Mouse (Mus musculus): ENCODE results near the gene Dmpk.

DNA sequence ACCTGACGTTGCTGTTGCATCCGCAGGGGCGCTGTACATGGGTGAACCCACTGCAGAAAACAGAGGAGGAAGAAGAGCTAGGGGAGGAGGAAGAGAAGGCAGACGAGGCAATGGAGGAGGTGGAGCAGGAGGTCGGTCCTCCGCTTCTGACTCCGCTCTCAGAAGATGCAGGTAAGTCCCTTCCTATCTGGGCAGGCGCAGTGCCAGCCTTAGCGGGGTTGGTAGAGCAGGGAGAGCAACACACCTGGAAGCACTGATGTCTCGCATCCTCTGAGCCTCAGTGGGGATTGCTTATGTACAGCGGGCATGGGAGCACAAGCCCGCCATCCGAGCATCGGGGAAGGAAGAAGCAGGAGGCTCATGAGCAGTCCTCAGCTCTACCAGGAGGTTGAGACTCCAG lies 16.6 kb upstream of the Dmpk start:
- TF ChIP-seq ETS1 (conservative IDR thresholded peaks at IDR 0.05; ENCODE audit: low read depth, low read length), result no peak
- no peak for TF ChIP-seq POLR2A (IDR thresholded peaks at IDR 0.05; ENCODE audit: low read depth, low read length)
- TF ChIP-seq POLR2AphosphoS2 (IDR thresholded peaks at IDR 0.05; ENCODE audit: low read depth, low read length), result no peak
- TF ChIP-seq MAFK (IDR thresholded peaks at IDR 0.05; ENCODE audit: insufficient replicate concordance, low read length), result no peak
- TF ChIP-seq RCOR1 (conservative IDR thresholded peaks at IDR 0.05; ENCODE audit: low read depth, low read length), result no peak
- no peak for TF ChIP-seq CTCF (conservative IDR thresholded peaks at IDR 0.05 in 1 of 2, IDR thresholded peaks at IDR 0.05 in 1 of 2; ENCODE audit: low read depth in 2 of 2, low read length in 2 of 2)
- TF ChIP-seq CHD2 (IDR thresholded peaks at IDR 0.05; ENCODE audit: low read length), result no peak
- TF ChIP-seq MAX (IDR thresholded peaks at IDR 0.05; ENCODE audit: low read length), result no peak
- no peak for TF ChIP-seq EP300 (IDR thresholded peaks at IDR 0.05; ENCODE audit: low read length)
- TF ChIP-seq NELFE (IDR thresholded peaks at IDR 0.05; ENCODE audit: low read depth, low read length), result no peak
- TF ChIP-seq USF2 (conservative IDR thresholded peaks at IDR 0.05; ENCODE audit: low read depth, low read length), result no peak
- no peak for TF ChIP-seq CHD1 (IDR thresholded peaks at IDR 0.05; ENCODE audit: low read depth, low read length)

All from CH12.LX (cell line).